Mouse (Mus musculus): ENCODE results near the gene Gnpda2.

The Gnpda2 gene

GRCm38 (mm10) chr5:69591640-69592461 is at the start of gene Gnpda2:
TSS of gene Gnpda2 (minus strand) at chr5:69592340.
- peak; percentile 83 to 91 for DNase-seq (ENCODE audit: low spot score in 2 of 2)

DNA sequence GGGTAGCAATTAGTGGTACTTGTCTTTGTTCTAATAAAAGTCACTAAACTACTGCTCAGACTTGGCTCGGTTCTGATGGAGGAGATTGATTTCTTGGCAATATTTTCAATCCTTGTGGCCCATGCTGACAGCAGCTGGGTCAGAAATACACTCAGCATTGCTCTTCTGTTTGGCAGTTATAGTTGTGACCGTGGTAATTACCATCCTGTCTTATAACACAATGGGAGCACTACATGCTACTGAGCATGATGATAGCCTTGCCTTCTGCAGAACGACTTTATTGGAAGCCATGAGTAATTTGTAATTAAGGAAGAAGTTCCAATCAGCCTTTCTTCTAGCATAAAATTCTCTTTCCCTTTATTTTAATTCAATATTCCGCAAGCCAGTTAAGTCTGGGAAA is 42.6 kb upstream of the Gnpda2 start:
- no peak for DNase-seq (ENCODE audit: low spot score in 2 of 2)

DNA sequence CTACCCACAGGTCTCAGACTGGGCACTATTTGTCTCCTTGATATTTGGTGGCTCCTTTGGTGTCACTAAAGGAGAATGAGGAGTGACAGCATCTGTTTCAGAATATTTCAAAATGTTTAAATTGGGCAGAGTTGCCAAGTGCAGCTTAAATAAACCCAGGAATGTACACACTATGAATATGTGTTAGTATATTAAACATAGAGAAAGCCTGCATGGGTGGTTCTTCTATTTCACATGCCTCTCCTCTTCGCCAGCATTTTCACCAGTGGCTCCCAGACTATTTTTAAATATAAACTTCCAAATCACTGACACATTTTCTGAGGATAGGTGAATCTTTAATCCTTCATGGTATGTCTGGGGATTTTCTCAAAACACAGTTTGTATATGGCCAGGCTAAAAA is 28.8 kb upstream of the Gnpda2 start:
- DNase-seq (ENCODE audit: low spot score in 2 of 2) = no peak

DNA sequence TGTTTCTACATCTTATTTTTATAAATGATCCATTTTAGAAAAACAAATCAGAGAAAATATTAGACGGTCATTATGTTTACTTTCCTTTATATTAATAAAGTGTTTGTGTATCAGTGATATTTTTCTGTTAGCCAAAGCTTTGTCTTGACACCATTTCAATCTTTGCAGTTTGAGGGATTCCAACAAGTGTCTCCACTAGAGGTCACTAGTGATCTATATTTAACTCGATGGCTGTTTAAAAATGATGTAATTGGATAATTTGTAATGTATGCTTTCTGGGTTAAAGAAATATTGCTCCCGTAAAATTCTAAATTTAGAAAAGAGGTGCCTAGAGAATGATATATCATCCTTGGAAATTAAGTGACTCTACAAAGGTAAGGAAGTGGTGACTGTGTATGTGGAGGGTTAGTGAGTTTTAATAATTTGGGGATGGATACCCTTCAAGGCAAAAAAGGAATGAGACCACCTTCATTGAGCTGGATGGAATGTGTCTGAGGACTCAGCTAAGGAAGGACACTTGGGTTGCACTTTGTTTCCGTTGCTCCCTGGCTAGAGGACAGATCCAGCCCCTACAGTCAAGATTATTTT is 21.2 kb upstream of the Gnpda2 start:
- DNase-seq (ENCODE audit: low spot score in 2 of 2) = no peak

DNA sequence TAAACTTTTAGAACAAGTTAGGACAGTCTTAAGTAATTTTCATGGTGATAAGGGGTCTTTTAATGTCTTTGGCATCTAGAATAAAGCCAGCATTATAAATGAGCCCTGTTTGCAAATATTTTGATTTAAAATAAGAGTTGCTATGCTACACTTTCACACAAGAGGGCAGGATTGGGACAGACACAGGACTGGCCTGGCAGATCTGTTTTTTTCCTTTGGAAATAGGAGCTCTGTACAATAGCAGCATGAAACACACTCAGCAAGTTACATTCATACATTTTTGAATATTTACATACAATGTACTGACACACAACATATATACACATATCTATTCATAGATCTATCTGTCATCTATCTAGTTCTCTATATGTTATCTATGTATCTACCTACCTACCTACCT is 8.9 kb upstream of the Gnpda2 start:
- no peak for DNase-seq (ENCODE audit: low spot score in 2 of 2)

- DNase-seq (ENCODE audit: low spot score in 2 of 2) = no peak
Observed at GRCm38 (mm10) chr5:69557404-69557935, 34.7 kb downstream of the Gnpda2 start.

DNA sequence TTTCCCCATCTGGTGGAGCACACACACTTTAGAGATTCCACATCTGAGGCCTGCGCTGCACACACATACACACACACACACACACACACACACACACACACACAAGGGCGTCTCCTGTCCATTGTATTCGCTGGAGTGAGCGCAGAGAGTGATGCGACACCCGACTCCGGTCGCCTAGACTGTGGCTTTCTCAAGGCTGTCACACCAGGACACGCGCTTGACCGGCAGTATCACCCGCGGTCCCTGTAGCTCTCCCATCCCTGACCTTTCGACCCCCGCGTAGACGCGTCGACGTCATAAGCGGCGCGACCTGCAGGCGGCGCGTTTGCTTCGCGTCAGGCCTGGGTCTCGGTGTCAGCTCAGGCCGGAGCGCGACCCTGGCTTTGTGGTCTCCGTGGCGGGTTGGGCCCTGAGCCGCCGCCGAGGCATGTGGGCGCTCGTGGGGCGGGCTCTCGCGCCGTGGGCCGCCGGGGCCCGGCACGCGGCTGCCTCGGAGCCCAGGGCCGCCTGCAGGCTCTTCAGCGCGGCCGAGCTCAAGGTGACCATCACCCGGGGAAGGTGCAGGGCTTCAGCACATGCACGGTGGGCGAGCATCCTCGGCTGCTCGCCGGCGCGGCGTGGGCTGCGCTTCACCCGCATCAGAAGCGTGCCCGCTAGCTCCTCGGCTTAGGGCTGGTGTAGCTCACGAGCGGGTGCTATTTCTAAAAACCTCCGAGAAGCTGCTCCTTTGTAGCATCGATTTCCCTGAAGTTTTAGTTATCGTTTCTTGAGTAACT is 35.3 kb downstream of the Gnpda2 start, which contains the start of gene Guf1:
TSS of gene Guf1 (plus strand) at position 296 of the 776 bp plus-strand sequence.
- peak; percentile 93 to 95 for DNase-seq (ENCODE audit: low spot score in 2 of 2)

- peak; percentile 24 to 42 for DNase-seq (ENCODE audit: low spot score in 2 of 2)
Observed at GRCm38 (mm10) chr5:69542489-69542888, 49.7 kb downstream of the Gnpda2 start, which contains the start of gene Yipf7. TSS of gene Yipf7 (minus strand) at chr5:69542648.

DNA sequence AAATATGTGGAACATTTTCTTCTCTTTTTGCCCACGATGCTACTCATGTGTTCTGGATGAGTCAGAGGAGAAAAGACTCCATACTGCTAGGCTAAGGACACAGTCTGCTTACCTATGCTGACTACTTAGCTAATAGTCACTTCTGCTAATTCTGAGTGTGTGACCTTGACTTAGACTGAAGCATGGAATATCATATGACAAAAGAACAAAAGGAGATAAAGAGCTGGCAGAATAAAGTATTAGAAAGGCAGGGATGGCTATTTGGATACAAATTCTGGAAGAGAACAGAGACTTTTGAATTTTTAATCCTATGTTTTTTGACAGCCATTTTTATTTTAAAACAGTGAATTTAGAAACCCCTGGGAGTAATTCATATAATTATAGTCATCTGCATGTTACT is 50.5 kb downstream of the Gnpda2 start:
- peak in 1 of 2 experiments; percentile 23 for DNase-seq (ENCODE audit: low spot score in 2 of 2)

- no peak for DNase-seq (ENCODE audit: low spot score in 2 of 2)
Observed at GRCm38 (mm10) chr5:69523944-69524343, 68.2 kb downstream of the Gnpda2 start.

Data from heart, adult 9 months (tissue).